Mouse (Mus musculus) brain, embryonic 14.5 days (tissue): ENCODE results near the gene Zbtb2. TPM values are rescaled to one million over a fixed set of nuclear protein-coding genes. Genes with fewer than 3 reads are reported as not detected.
A peak's percentile ranks its signal among the peaks of the same experiment; 100 is the strongest.

ENCODE experiments used
- DNase-seq: peaks from one replicate; pipeline ENCODE4 v3.0.0-alpha.2; 2011; ENCODE audit warnings: low read depth
- CTCF ChIP-seq: fragments of 200-500 bp; IDR thresholded peaks from 2 replicates; pipeline ENCODE4 v1.5.1; 2012; ENCODE audit warnings: inconsistent platforms, mild to moderate bottlenecking, moderate library complexity, borderline replicate concordance; ENCODE audit not compliant: insufficient read depth, insufficient read length; ENCODE audit errors: extremely low read depth
- POLR2A ChIP-seq: fragments of 200-500 bp; IDR thresholded peaks from 2 replicates; pipeline ENCODE4 v1.6.1; 2012; ENCODE audit warnings: mild to moderate bottlenecking, inconsistent platforms, borderline replicate concordance; ENCODE audit not compliant: poor library complexity, insufficient read depth, insufficient read length, severe bottlenecking; ENCODE audit errors: extremely low read depth
- polyA plus RNA-seq: library from polyadenylated mRNA; depleted of rRNA; stranded (reverse); fragments of >200 nt; gene quantifications from 2 replicates; pipeline ENCODE4 v1.2.3, GENCODE M21; 2012

The Zbtb2 gene
- polyA plus RNA-seq, 1 experiment = 16.8 TPM

DNA sequence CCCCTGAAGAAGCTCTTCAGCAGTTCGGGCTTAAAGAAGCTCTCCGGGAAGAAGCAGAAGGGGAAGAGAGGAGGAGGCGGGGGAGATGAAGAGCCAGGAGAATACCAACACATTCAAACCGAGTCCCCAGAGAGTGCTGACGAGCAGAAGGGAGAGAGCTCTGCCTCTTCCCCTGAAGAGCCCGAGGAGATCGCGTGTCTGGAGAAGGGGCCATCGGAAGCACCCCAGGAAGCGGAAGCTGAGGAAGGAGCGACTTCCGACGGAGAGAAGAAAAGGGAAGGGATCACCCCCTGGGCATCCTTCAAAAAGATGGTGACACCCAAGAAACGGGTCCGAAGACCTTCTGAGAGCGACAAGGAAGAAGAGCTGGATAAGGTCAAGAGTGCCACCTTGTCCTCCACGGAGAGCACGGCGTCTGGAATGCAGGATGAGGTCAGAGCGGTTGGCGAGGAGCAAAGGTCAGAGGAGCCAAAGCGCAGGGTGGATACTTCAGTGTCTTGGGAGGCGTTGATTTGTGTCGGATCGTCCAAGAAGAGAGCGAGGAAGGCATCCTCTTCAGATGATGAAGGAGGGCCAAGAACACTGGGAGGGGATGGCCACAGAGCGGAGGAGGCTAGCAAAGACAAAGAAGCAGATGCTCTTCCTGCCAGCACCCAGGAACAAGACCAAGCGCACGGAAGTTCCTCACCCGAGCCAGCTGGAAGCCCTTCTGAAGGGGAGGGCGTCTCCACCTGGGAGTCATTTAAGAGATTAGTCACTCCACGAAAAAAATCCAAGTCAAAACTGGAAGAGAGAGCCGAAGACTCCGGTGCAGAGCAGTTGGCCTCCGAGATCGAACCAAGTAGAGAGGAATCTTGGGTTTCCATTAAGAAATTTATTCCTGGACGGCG lies 33.3 kb downstream of the Zbtb2 start:
- DNase-seq = no peak
- no peak for TF ChIP-seq POLR2A
- TF ChIP-seq CTCF = no peak

DNA sequence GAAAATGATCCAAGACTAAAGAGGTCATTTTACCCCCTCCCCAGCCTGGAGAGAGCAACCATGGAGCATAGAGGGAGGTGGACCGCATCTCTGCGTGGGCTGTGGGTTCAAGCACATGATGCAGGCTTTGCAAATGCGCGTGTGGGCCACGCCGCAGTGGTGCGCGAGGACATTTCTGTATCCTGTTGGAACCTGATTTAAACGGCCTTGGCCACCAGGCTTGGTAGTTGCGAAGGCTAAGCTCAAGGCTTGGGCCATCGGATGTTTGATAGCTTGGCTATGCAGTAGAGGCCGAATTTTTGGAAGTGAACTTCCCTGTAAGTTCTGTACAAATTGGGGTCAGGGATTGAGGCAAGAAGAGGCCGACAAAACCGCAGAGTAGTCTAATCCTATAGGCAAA lies 40.3 kb downstream of the Zbtb2 start:
- TF ChIP-seq POLR2A = no peak
- TF ChIP-seq CTCF = no peak
- DNase-seq = no peak

DNA sequence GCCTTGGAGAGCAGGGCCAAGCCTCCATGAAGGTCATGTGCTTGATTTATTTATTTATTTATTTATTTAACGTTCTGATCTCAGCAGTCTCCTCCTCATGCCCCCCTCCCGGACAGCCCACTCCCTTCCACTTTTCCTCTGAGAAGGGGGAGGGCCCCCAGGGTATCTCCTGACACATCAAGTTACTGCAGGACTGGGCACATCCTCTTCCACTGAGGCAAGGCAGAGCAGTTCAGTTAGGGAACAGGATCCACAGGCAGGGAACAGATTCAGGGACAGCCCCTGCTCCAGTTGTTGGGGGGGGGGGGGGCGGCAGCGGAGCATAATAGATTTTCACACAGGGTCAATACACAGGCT lies 40.8 kb downstream of the Zbtb2 start:
- no peak for DNase-seq
- no peak for TF ChIP-seq CTCF
- TF ChIP-seq POLR2A = no peak

DNA sequence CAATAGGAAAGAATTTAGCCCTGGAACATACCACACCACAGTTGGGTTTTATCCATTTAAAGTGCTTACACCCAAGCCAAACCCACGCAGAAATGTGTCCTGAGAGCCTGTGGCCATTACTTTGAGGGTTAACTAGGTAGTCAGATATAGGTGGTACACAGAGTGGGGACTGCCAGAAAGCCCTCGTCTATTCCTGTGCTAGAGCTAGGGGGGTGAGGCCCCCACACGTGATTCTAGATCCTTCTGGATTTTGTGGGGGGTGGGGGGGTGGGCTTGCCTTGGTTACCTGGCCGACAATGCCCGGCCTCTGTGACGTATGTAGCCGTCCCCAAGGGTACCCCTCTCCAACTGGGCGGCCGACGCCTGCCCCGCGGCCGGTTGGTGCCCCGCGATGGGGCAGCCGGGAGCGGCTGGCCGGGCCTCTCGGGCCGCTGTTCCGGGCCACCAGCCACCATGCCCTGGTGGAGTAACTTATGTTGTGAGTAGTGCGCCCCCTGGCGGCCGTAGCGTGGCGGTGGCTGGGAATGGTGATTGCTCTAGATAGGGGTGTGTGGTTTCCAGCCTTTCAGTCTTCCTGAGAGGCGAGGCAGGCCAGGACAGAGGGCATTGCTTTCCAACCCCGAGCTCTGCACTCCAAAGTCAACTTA lies 41.3 kb downstream of the Zbtb2 start:
- peak; percentile 89 for DNase-seq
- TF ChIP-seq CTCF = peak; percentile 88
- no peak for TF ChIP-seq POLR2A

DNA sequence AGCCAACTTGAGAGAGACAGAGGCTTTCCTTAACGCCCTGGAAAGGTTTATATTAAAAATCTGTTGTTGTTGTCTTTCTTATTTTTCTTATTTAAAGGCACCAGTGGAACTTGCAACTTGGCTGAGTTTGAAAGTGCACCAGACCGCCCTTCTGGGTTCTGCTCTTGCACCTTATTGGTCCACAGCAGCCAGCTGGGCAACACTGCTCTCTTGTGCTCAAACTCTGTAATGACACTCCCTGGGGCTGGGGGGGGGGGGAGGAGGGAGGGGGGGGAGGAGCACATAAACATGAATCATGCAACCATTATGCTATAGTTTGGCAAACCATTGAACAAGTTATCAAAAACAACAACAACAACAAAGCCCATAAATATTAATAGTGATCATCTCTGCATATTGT lies 46.5 kb downstream of the Zbtb2 start:
- peak; percentile 54 for DNase-seq
- TF ChIP-seq CTCF (peak; percentile 46; the same call in 1 of the 2 replicates), POLR2A (no peak)

DNA sequence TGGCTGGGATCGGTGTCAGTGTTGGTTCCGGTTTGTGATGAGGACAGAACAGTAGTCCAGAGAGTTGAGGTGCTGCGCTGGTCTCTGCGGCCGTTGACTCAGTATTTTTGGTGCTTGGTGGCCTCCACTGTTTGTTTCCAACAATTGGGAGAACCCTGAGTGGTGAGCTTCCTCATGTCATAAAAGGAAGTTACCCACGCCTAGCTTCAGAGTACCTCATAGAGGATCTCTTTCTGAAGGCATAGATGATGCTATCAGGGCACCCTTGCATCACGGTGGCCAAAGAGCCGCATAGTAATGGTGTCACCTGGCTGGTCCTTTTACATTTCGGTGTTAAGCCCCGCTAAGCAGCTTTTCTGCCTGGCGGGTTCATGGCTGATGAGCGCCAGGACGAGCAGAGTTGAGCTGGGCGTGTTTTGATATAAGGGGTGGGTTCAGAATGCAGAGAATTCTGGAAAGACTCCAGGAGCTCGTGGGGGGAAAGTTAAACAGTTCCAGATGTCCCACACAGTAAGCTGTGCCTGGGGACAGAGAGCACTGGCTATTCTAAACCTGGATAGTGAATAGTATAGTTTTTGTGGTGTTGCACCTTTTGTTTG lies 48.9 kb downstream of the Zbtb2 start:
- TF ChIP-seq POLR2A (no peak), CTCF (no peak)
- peak; percentile 52 for DNase-seq

DNA sequence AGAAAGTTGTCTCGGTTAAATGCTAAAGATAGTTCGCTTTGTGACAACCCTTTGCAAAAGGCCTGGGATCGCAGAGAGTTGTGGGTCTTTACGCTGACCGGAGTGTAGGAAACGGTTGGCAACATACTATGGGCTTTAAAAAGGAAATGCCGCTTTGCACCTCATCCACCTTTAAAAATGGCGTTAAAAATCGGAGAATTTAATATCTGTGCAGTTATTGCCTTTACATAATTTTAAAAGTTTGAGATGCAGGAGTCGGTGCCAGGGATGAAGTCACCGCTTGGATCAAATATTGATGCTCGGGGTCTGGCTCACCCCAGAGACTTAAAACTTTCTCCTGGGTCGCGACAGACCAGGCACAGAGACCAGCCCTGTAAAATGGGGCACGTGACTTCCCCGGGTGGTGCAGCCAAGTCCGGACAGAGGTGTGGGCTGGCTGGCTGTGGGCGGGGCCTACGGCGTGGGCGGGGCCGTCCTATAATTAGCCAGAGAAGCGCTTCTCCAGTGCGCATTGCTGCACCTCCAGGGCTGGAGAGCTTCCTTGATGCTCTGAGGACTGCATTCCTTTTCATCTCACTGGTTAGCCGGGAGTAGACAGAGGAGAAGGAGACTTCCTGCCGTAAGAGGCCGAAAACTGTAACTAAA lies 53.7 kb downstream of the Zbtb2 start:
- peak; percentile 79 for DNase-seq
- TF ChIP-seq POLR2A (no peak), CTCF (no peak)

DNA sequence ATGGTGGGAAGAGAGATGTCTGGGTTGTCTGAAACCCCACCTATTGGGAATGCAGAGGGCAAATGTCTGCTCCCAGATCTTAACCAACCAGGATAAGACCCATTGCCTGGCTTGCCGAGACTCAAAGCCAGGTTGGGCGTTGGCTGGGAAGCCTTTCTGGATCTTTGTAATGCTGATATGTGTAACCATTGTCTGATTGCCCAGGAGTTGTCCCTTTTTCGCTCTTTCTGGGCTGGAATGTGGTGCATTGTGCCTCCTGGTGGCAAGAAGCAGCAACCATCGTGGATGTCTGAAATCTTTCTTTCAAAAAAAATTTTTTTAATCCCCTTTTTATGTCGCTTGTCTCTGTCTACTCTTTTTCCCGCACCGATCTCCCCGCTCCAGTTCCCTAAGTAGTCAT lies 54.6 kb downstream of the Zbtb2 start:
- no peak for TF ChIP-seq POLR2A
- TF ChIP-seq CTCF = peak; percentile 81
- peak; percentile 77 for DNase-seq

DNA sequence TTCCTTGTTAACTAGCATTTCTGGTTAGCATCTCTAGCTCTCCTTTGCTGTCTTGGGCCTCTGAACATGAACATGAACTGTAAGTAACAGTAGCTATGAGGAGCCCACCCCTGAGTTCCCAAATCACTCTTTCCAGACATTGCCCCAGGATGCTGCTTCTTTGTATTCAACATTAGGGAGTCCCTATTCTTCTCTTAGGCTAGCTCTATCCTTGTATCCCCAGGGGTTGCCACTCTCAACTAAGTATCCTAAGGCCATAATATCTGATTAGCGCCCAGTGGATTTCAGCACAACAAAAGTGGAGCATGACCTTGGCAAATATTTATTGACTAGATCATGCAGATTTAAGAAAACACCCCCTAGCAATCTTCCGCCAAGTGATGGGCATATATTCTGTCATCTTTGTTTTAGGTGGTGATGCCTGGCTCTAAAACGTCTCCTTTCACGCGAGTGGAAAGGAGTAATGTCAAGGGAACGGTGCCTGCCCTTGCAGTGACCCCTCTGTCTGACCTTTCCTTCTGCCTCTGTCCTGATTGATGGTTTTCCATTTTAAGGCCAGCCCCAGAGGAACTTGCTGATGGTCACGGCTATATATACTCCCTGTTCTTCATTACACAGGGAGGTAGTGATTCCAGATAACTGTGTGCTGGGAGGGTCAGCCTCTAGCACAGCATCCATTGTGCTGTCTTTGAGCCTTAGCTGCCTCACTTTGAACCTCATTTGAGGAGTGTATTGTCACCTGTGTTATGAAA lies 55.5 kb downstream of the Zbtb2 start:
- no peak for DNase-seq
- no peak for TF ChIP-seq POLR2A

DNA sequence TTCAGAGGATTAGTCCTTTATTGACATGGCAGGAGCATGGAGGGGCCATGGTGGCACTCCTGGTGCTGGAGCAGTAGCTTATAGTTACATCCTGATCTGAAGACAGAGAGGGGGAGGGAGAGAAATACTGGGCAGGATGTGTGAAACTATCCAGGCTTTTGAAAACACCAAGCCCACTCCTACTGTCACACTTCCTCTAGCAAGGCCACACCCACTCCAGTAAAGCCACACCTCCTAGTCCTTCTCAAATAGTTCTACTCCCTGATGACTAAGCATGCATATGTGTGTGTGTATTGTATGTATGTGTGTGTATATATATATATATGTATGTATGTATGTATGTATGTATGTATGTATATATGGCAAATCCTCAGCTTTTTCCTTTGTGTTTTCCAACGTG lies 60.2 kb downstream of the Zbtb2 start:
- DNase-seq = no peak
- TF ChIP-seq CTCF (no peak), POLR2A (no peak)
